Mouse (Mus musculus) megakaryocyte, embryonic 14.5 days (primary cell): Measurements from ENCODE around the gene Srp54b.
"Not testable (repeated sequence)": the region's sequence is repeated elsewhere in the genome, so short reads cannot be mapped to it uniquely, and the experiment has no call there.

Experiments
- FLI1 ChIP-seq: IDR thresholded peaks from 2 replicates; pipeline ENCODE4 v1.6.1; 2012; ENCODE audit warnings: low read length, inconsistent platforms, mixed read lengths
- GATA1 ChIP-seq: IDR thresholded peaks from 3 replicates; pipeline ENCODE4 v1.6.1; 2012; ENCODE audit warnings: mixed read lengths, low read length, inconsistent platforms, borderline replicate concordance

DNA sequence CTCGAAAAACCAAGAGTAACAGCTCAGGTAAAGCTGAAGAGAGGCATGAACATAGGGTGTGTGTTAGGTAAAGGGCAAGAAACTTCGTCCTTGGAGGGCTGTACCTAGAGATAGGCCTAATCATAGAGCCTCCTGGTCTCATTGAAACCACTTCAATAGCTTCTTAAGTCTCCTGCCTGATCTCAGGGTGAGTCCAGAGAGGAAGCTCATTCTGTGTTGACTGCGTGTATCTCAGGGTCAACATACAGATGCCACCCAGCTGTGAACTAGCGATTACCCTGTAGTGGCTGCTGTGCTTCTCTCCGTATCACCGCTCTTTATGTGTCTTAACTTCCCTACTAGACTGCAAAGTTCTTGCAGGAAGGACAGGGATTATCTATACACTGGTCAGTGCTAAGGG lies 58.0 kb downstream of the Srp54b start:
- not testable (repeated sequence) for TF ChIP-seq FLI1, GATA1
